Mouse (Mus musculus): ENCODE data around the gene Kcne4. TPM values are rescaled to one million over a fixed set of nuclear protein-coding genes. Genes with fewer than 3 reads are reported as not detected.

Gene Kcne4
- total and polyA plus RNA-seq, 2 experiments from 2014 or later: 1.4 to 2.3 TPM

GRCm38 (mm10) chr1:78846471-78846870 lies 29.9 kb downstream of the Kcne4 start:
- H3K4me2 ChIP-seq (ENCODE audit: low read depth, low read length, poor library complexity, severe bottlenecking): no peak overlapping the region
- no peak overlapping the region for H3K27ac ChIP-seq (ENCODE audit: low read depth, low read length)
- DNase-seq (ENCODE audit: low spot score) (peak; percentile 31), ATAC-seq (ENCODE audit: low FRiP score) (no peak)
- TF ChIP-seq CTCF (IDR thresholded peaks at IDR 0.05): peak; percentile 46; the same call in 1 of the 2 replicates
- no peaks in the 10 kb centered on the region for H3K36me3 ChIP-seq (ENCODE audit: insufficient read depth, low read length)
- H3K4me3 ChIP-seq (ENCODE audit: low read depth, low read length): no peak overlapping the region
- H3K4me1 ChIP-seq (ENCODE audit: insufficient read depth, low read length): no peaks in the 10 kb centered on the region
- H3K27me3 ChIP-seq (ENCODE audit: insufficient read depth, low read length): no peaks in the 10 kb centered on the region
- no peak overlapping the region for H3K9ac ChIP-seq (replicated peaks; ENCODE audit: low read length, poor library complexity, severe bottlenecking)
- no peaks in the 10 kb centered on the region for H3K9me3 ChIP-seq (ENCODE audit: low read length)
- WGBS: 59% methylated on average over 2 of the region's 2 CpGs

GRCm38 (mm10) chr1:78852408-78853093 lies 36.0 kb downstream of the Kcne4 start:
- DNase-seq (ENCODE audit: low spot score): peak; percentile 88
- no peak for TF ChIP-seq CTCF (IDR thresholded peaks at IDR 0.05)
- ATAC-seq (ENCODE audit: low FRiP score): peak; percentile 95
- H3K27me3 ChIP-seq (ENCODE audit: insufficient read depth, low read length): no peaks in the 10 kb centered on the region
- no peaks in the 10 kb centered on the region for H3K36me3 ChIP-seq (ENCODE audit: insufficient read depth, low read length)
- no peak overlapping the region for H3K4me3 ChIP-seq (ENCODE audit: low read depth, low read length)
- H3K4me1 ChIP-seq (ENCODE audit: insufficient read depth, low read length): no peaks in the 10 kb centered on the region
- H3K4me2 ChIP-seq (ENCODE audit: low read depth, low read length, poor library complexity, severe bottlenecking): no peak overlapping the region; the same call in 1 of the 2 replicates
- 37% methylated on average over 17 of the region's 17 CpGs for WGBS
- H3K27ac ChIP-seq (ENCODE audit: low read depth, low read length): peak overlapping the region; percentile 32; the same call in 1 of the 2 replicates
- no peaks in the 10 kb centered on the region for H3K9me3 ChIP-seq (ENCODE audit: low read length)
- H3K9ac ChIP-seq (replicated peaks; ENCODE audit: low read length, poor library complexity, severe bottlenecking): no peak overlapping the region

DNA sequence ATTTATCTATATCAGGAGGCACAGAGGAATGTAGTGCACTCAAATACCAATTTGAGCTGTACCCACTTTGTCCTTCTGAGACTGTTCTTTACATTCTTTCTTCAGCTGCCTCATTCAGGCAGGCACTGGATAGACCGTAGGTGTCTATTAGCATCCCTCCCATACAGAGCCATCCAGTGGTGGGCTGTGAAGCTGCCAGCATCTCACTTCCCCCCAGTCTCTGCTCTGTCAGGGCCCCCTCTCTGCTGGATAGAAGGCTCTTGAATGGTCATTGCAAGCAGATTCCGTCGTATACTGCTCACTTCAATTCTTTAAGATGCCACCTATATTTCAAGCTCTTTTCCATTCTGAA lies 36.5 kb downstream of the Kcne4 start:
- H3K27ac ChIP-seq (ENCODE audit: low read depth, low read length): no peak overlapping the region
- 78% methylated on average over 3 of the region's 3 CpGs for WGBS
- ATAC-seq (ENCODE audit: low FRiP score): peak; percentile 47; the same call in 1 of the 2 replicates
- no peaks in the 10 kb centered on the region for H3K27me3 ChIP-seq (ENCODE audit: insufficient read depth, low read length)
- H3K4me1 ChIP-seq (ENCODE audit: insufficient read depth, low read length): no peaks in the 10 kb centered on the region
- no peak overlapping the region for H3K9ac ChIP-seq (replicated peaks; ENCODE audit: low read length, poor library complexity, severe bottlenecking)
- no peak overlapping the region; the same call in 1 of the 2 replicates for H3K4me2 ChIP-seq (ENCODE audit: low read depth, low read length, poor library complexity, severe bottlenecking)
- no peaks in the 10 kb centered on the region for H3K9me3 ChIP-seq (ENCODE audit: low read length)
- no peaks in the 10 kb centered on the region for H3K36me3 ChIP-seq (ENCODE audit: insufficient read depth, low read length)
- no peak for TF ChIP-seq CTCF (IDR thresholded peaks at IDR 0.05)
- no peak overlapping the region for H3K4me3 ChIP-seq (ENCODE audit: low read depth, low read length)
- DNase-seq (ENCODE audit: low spot score): peak; percentile 10

- no peaks in the 10 kb centered on the region for H3K9me3 ChIP-seq (ENCODE audit: low read length)
- H3K27ac ChIP-seq (ENCODE audit: low read depth, low read length): no peak overlapping the region
- H3K9ac ChIP-seq (replicated peaks; ENCODE audit: low read length, poor library complexity, severe bottlenecking): no peak overlapping the region
- no peaks in the 10 kb centered on the region for H3K4me1 ChIP-seq (ENCODE audit: insufficient read depth, low read length)
- no peak for TF ChIP-seq CTCF (IDR thresholded peaks at IDR 0.05)
- WGBS: 56% methylated on average over 1 of the region's 1 CpGs
- DNase-seq (ENCODE audit: low spot score): no peak
- no peak overlapping the region for H3K4me2 ChIP-seq (ENCODE audit: low read depth, low read length, poor library complexity, severe bottlenecking)
- H3K36me3 ChIP-seq (ENCODE audit: insufficient read depth, low read length): no peaks in the 10 kb centered on the region
- H3K27me3 ChIP-seq (ENCODE audit: insufficient read depth, low read length): no peaks in the 10 kb centered on the region
- ATAC-seq (ENCODE audit: low FRiP score): no peak
- no peak overlapping the region for H3K4me3 ChIP-seq (ENCODE audit: low read depth, low read length)
These were observed 37.7 kb downstream of the Kcne4 start for GRCm38 (mm10) chr1:78854306-78854705.

- Histone ChIP-seq H3K9me3 (ENCODE audit: low read length) (no peaks in the 10 kb centered on the region), H3K4me3 (ENCODE audit: low read depth, low read length) (no peak overlapping the region), H3K27me3 (ENCODE audit: insufficient read depth, low read length) (no peaks in the 10 kb centered on the region), H3K4me1 (ENCODE audit: insufficient read depth, low read length) (no peaks in the 10 kb centered on the region), H3K36me3 (ENCODE audit: insufficient read depth, low read length) (no peaks in the 10 kb centered on the region), H3K27ac (ENCODE audit: low read depth, low read length) (no peak overlapping the region), H3K4me2 (ENCODE audit: low read depth, low read length, poor library complexity, severe bottlenecking) (no peak overlapping the region), H3K9ac (replicated peaks; ENCODE audit: low read length, poor library complexity, severe bottlenecking) (no peak overlapping the region)
- DNase-seq (ENCODE audit: low spot score) (no peak), ATAC-seq (ENCODE audit: low FRiP score) (no peak)
- no peak for TF ChIP-seq CTCF (IDR thresholded peaks at IDR 0.05)
- 82% methylated on average over 4 of the region's 4 CpGs for WGBS
These were observed 43.0 kb downstream of the Kcne4 start for GRCm38 (mm10) chr1:78859573-78859972.

GRCm38 (mm10) chr1:78860056-78860455 lies 43.5 kb downstream of the Kcne4 start:
- Histone ChIP-seq H3K4me2 (ENCODE audit: low read depth, low read length, poor library complexity, severe bottlenecking) (no peak overlapping the region), H3K4me3 (ENCODE audit: low read depth, low read length) (no peak overlapping the region), H3K4me1 (ENCODE audit: insufficient read depth, low read length) (no peaks in the 10 kb centered on the region), H3K36me3 (ENCODE audit: insufficient read depth, low read length) (no peaks in the 10 kb centered on the region), H3K9ac (replicated peaks; ENCODE audit: low read length, poor library complexity, severe bottlenecking) (no peak overlapping the region), H3K9me3 (ENCODE audit: low read length) (no peaks in the 10 kb centered on the region), H3K27me3 (ENCODE audit: insufficient read depth, low read length) (no peaks in the 10 kb centered on the region), H3K27ac (ENCODE audit: low read depth, low read length) (no peak overlapping the region)
- no peak for ATAC-seq (ENCODE audit: low FRiP score)
- DNase-seq (ENCODE audit: low spot score): peak; percentile 8
- 82% methylated on average over 7 of the region's 7 CpGs for WGBS
- TF ChIP-seq CTCF (IDR thresholded peaks at IDR 0.05): no peak
